Mouse (Mus musculus) heart, postnatal 14 days (tissue): ENCODE data around the gene Dnase1l3. TPM values are rescaled to one million over a fixed set of nuclear protein-coding genes. Genes with fewer than 3 reads are reported as not detected.
A peak's percentile ranks its signal among the peaks of the same experiment; 100 is the strongest.
"Not testable (repeated sequence)": the region's sequence is repeated elsewhere in the genome, so short reads cannot be mapped to it uniquely, and the experiment has no call there.

Experiments used
- DNase-seq, 2 experiments: peaks; one replicate each; pipeline ENCODE4 v3.0.0; 2021 to 2022
- intact Hi-C: fragments of 180-260 bp; cut with DNase I; formaldehyde crosslinking; loops from one replicate; pipeline ENCODE4 v1.15.1; 2025
- total RNA-seq, 2 experiments: library from RNA; stranded (reverse); gene quantifications; 2 replicates each; pipeline ENCODE4 v1.2.3; 2021

The Dnase1l3 gene
- total RNA-seq, 2 experiments from 2014 or later, result 0.27 TPM; not detected in 1

DNA sequence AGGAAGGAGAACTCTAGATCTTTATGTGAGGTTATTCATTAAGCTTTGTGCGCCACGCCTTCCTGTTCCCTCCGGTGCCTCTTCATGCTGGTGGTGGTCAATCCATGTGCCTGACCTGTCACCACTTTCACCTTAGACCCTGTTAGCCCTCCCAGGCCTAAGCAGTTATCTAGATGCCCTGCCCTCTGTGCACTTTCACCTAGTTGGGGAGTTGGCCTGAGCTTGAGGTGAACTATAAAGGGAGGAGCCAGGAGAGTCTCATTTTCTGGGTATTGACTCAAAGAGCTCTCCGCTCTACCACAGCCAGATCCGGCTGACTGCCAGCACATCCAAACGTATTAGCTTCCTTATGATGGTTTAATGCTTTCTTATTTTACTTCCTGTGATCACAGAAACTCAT is 21.9 kb upstream of the Dnase1l3 start:
- no peak for DNase-seq
- intact Hi-C loops, result no loop called here

GRCm38 (mm10) chr14:8015756-8016155 is 21.4 kb upstream of the Dnase1l3 start:
- intact Hi-C loops, result no loop called here
- DNase-seq, result no peak

- DNase-seq, result no peak
- intact Hi-C loops, result no loop called here
Observed at GRCm38 (mm10) chr14:8011938-8012337, 17.6 kb upstream of the Dnase1l3 start.

- intact Hi-C loops, result no loop called here
- DNase-seq, result no peak
Observed at GRCm38 (mm10) chr14:8011297-8011696, 16.9 kb upstream of the Dnase1l3 start.

DNA sequence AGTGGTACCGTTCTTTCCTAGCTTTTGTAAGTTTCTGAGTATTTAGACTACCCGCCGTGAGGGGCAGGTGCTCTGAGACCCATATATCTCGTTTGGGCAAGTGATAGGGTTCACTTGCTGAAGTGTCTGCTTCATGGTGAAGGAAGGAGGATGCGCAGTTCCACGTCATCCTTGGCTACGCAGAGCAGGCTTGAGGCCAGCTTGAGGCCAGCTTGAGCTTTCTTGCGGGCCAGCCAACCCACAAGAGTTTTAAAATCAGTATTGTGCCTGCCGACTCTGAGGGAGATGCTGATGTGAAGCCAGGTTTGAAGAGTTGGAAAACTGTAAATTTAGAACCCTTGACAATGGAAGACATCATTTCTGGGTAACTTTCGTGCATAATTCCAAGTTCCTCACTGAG is 13.6 kb upstream of the Dnase1l3 start:
- DNase-seq, result no peak
- intact Hi-C loops, result no loop called here

DNA sequence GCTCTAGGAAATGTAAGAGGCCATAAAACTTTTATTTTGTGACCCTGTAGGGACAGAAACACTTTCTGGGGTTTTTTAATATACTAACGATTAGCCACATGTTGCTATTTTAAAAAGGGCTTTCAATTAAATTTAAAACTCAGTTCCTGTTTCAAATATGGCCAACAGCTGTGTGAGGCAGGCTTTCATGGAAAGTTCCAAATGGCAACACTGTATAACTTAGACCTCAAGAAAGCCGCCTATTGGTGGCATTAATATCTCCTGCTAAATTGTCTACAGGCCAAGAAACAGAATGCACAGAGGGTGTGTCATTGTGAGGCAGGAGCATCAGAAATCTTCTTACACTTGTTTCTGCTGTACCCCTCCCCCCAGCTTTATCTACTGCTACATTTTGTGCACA is 13.1 kb upstream of the Dnase1l3 start:
- intact Hi-C loops, result no loop called here
- no peak for DNase-seq

- intact Hi-C loops, result no loop called here
- DNase-seq, result no peak
Observed at GRCm38 (mm10) chr14:8007084-8007483, 12.7 kb upstream of the Dnase1l3 start.

DNA sequence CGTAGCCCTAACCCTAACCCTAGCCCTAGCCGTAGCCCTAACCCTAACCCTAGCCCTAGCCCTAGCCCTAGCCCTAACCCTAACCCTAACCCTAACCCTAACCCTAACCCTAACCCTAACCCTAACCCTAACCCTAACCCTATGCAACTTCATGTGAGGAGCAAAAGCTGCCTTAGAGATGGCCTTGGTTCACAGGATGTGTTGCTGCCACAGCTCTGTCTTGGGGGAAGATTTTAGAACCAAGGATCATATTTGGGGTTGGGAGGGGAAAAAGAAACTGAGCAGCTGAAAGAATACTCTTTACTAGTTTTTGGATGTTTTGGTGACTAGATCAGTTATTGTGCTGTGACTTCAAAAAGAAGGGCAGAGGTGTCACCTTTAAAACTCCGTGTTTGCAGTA is 11.7 kb upstream of the Dnase1l3 start:
- intact Hi-C loops, DNase-seq: not testable (repeated sequence)

DNA sequence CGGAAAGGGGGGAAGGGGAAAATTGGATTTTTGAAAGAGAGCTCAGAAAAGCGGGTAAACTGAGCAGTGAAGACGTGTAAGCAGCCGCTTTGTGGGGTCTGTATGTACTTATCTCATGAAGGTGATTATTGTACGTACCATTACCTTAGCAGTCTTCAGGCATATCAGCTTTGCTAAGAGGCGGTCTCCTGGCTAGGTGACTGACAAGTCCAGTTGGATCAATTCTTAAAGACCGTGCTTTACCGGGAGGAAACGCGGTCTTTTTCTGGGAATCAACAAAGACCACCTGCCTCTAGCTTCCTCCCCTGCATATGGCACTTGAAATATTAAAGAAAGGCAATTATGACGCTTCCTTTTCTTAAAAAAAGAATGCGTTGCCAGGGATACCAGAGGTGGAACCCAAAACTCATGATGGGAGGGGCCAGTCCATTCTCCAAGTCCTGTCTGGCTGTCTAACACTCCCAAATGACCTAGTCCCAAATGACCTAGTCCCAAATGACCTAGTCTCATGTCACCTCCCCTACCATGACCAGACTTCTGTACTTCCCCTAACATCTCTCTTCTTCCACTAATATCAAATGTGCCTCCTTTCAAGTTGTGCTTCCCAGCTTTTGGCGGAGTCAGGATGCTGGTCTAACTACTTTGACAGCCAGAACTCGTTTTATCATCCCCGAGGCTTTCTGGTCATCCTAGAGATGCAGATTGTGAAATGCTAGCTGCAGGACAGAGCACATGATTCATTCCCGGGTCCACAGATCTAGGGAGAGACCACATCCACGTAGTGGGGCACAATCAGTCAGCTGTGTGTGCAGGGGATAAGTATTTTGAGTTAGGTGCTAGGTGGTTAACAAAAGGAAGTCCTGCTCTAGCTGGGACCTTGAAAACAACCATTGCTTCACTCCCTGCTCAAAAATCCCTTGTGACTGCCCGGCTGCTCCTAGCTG is 9.6 kb upstream of the Dnase1l3 start:
- no peak for DNase-seq
- intact Hi-C loops, result no loop called here

DNA sequence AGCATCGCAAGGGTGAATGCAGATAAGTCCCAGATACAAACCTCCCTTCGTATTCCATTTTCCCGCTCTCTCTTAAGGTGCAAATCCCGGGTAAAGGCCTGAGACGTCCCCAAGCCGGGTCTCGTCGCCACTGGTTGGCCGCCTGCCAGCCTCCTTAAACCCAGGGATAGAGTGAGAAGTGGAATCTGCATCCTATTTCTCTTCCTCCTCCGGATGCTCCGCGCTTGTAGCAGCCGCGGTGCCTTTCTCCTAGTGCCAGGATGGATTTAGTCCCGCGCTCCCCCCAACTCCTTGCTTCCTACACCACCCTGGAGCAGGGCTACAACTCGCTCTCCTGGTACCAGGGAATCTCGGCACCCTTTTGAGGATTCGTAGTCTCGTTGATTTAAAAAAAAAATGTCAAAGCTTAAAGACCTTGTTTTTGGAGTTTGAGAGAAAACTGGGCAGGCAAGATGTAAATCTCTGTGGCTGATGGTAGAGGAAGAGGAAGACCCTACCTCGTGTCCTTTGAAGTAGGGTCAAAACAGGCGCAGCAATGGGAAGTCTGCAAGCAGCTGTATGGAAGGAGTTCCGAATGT is 8.8 kb upstream of the Dnase1l3 start:
- intact Hi-C loops, result no loop called here
- DNase-seq, result peak; percentile 56 to 57

DNA sequence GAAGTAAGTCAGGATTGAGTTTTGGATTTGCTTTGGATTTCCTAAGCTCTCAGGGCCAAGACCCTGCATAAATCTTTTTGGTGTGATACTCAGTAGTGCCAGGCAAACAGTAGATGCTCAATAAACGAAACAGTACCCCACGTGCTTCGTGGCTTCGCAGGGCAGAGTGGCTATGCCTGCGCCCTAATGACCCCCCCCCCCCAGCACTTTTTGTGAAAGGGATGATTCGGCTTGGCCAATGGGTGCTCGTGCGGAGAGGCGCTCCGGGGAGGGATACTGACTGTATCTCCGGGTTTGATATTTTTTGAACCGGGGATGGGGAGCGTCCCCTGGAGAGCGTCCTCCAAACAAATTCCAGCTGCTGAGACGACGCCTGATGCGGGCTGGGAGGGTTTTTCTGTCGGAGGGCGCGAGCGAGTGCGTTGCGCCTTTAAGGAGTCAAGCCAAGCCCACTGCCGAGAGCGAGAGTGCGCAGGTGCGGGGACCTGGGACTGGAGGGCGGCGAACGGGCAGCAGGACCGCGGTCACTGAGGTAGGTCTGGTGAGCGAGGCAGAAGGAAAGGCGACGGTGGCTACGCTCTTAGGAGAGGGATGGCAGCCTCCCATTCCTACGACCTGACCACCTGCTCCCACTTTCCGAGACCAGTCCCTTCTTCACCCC is 8.2 kb upstream of the Dnase1l3 start, which contains the start of gene Abhd6:
TSS of gene Abhd6 (plus strand) at position 471 of the 661 bp plus-strand sequence.
- intact Hi-C loops, result no loop called here
- peak; percentile 87 for DNase-seq

GRCm38 (mm10) chr14:8000831-8001685 is 6.7 kb upstream of the Dnase1l3 start:
- DNase-seq, result no peak
- intact Hi-C loops, result no loop called here

- DNase-seq, result no peak
- intact Hi-C loops, result no loop called here
Observed at GRCm38 (mm10) chr14:8000247-8000646, 5.9 kb upstream of the Dnase1l3 start.

GRCm38 (mm10) chr14:7999435-7999834 is 5.1 kb upstream of the Dnase1l3 start:
- intact Hi-C loops, result loop anchor here (2.0 kb wide), 1 partner anchor 43 kb away; no protein-coding TSS in a partner anchor
- no peak for DNase-seq

- DNase-seq, result no peak
Observed at GRCm38 (mm10) chr14:7999030-7999429, 4.7 kb upstream of the Dnase1l3 start.

DNA sequence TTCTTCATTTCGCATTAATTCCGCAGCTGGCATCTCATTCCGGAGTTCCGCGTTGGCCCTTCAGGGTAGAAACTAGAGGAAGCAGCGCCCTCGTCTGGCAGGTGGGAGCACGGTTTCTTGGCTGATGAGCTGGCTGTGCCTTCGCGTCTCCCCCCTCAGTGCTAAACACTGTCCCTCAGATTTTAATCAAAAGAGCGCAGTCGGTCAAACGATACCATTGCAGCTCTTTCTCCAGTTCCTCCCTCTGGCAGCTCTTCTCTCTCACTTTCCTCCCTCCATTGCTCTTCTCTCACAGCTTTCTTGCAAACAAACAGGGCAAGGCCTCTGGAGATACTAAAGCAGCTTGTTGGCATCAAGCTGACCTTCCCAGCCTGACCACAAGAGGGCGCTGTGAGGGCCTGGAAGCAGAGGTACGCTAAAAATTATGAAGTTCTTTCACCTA is 2.9 kb upstream of the Dnase1l3 start:
- DNase-seq, result peak; percentile 88 to 92

More at GRCm38 (mm10) chr14:7999030-7999429, 4.7 kb upstream of the Dnase1l3 start:
- intact Hi-C loops, result loop anchor here (2.0 kb wide), 1 partner anchor 44 kb away; no protein-coding TSS in a partner anchor

DNA sequence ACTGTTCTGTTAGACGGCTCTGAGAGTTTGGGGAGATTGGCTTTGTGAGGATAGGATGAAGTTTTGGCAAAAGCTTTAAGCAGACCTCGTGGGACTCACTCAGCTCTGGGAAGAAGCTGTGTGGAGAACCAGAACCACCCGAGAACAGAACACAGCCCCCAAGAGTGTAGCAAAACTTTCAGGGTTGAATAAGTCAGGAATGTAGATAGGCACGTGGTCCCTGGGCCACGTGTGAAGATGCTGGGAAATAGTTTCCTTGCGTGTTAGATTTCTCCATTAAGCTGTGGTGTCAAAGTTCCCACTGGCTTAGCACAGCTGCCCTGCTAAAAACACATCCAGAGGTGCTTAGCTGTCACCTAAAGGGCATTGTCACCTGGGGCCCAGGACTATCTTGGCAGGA is 2.2 kb downstream of the Dnase1l3 start:
- DNase-seq, result no peak
- intact Hi-C loops, result no loop called here

More for the DNA sequence above, 2.9 kb upstream of the Dnase1l3 start:
- intact Hi-C loops, result no loop called here

DNA sequence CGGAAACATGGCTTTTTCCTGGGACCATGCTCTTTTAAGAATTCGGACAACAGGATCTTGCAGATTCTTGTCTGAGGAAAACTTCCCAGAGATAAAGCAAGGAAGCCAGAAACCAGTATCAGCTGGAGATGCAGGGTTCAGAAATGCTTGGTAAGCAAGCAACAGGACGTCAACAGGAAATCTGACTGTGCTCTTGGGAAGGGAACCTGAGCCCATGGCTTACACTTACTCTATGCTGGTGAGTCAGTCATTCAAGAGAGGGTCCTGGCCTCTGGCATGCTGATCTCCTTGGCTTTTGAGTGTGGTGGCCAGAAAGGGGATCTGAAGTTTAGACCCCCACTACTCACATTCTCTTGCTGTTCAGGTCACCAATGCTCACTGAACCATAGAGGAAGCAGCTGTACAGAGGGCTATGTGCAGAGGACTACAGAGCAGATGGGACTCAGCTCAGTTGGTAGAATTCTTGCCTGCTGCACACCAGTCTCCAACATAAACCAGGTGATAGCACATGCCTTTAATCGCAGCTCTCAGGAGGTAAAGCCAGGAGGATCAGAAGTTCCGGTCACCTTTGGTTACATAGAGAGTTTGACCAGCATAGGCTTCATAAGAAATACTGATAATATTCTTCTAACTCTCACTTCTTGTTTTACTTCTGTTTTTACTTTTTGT is 3.1 kb downstream of the Dnase1l3 start:
- intact Hi-C loops, result no loop called here
- DNase-seq, result no peak

DNA sequence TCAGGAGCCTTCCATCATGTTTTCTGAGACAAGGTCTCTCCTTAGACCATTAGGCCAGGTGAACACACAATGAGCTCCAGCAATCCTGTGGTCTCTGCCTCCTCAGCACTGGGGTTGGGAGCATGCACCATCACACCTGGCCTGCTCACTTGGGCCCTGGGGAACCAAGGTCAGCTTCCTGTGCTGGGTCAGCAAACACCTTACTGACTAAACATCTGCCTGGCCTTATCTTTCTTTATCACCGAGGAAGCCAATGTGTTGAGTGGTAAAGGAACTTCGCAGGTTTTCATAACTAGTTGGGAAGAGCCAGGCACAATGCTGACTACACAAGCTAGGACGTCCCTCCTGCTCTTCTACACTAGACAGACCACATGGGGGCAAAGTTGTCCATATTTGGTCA is 4.4 kb downstream of the Dnase1l3 start:
- intact Hi-C loops, result no loop called here
- DNase-seq, result no peak

GRCm38 (mm10) chr14:7989371-7989770 is 5.0 kb downstream of the Dnase1l3 start:
- intact Hi-C loops, result no loop called here
- DNase-seq, result no peak
